Mouse (Mus musculus) erythroblast, embryonic 14.5 days (primary cell): Measurements from ENCODE around the gene 1700029P11Rik. TPM values are rescaled to one million over a fixed set of nuclear protein-coding genes. Genes with fewer than 3 reads are reported as not detected.
A peak's percentile ranks its signal among the peaks of the same experiment; 100 is the strongest.

Experiments used
- H3K27me3 ChIP-seq: 2 replicates; pipeline ENCODE4 v1.6.1; 2012; ENCODE audit warnings: inconsistent platforms; ENCODE audit not compliant: control insufficient read depth
- H3K36me3 ChIP-seq: 2 replicates; pipeline ENCODE4 v1.6.1; 2012; ENCODE audit warnings: mild to moderate bottlenecking, inconsistent platforms; ENCODE audit not compliant: control insufficient read depth
- H3K4me1 ChIP-seq: 2 replicates; pipeline ENCODE4 v1.6.1; 2012; ENCODE audit warnings: inconsistent platforms; ENCODE audit not compliant: control insufficient read depth
- H3K4me3 ChIP-seq: replicated peaks from 2 replicates; pipeline ENCODE3; 2012; ENCODE audit warnings: moderate library complexity, mild to moderate bottlenecking, inconsistent platforms
- H3K9me3 ChIP-seq: 2 replicates; pipeline ENCODE4 v1.6.1; 2012; ENCODE audit warnings: low read length, inconsistent platforms, mixed read lengths; ENCODE audit not compliant: control insufficient read depth
- GATA1 ChIP-seq: IDR thresholded peaks from 2 replicates; pipeline ENCODE4 v1.6.1; 2012; ENCODE audit warnings: low read length, inconsistent platforms, mixed read lengths
- TAL1 ChIP-seq: IDR thresholded peaks from 3 replicates; pipeline ENCODE4 v1.6.1; 2012; ENCODE audit warnings: low read length, inconsistent platforms, mixed read lengths
- polyA plus RNA-seq: library from polyadenylated mRNA; stranded (reverse); fragments of >175 nt; gene quantifications from 2 replicates; pipeline ENCODE4 v1.2.3, GENCODE M21; 2012

The 1700029P11Rik gene
- not detected in 2 replicates for polyA plus RNA-seq

- no peaks in the 10 kb centered on the region for H3K27me3 ChIP-seq
- peaks cover 9% of the 10 kb centered on the region for H3K4me1 ChIP-seq
- TF ChIP-seq TAL1 = no peak
- no peak for TF ChIP-seq GATA1
- H3K36me3 ChIP-seq = no peaks in the 10 kb centered on the region
- H3K9me3 ChIP-seq = peaks cover 4% of the 10 kb centered on the region
- no peak within 1 kb of the TSS for H3K4me3 ChIP-seq
Measured at GRCm38 (mm10) chr15:81980321-81980720, at the start of gene 1700029P11Rik. 1700029P11Rik (plus strand) TSS chr15:81980540.

- Histone ChIP-seq H3K27me3 (peaks cover 44% of the 10 kb centered on the region), H3K4me1 (peaks cover 13% of the 10 kb centered on the region), H3K4me3 (no peak overlapping the region), H3K36me3 (peaks cover 3% of the 10 kb centered on the region), H3K9me3 (no peaks in the 10 kb centered on the region)
- TF ChIP-seq GATA1 = no peak
- no peak for TF ChIP-seq TAL1
Measured at GRCm38 (mm10) chr15:81932951-81933470, 47.3 kb upstream of the 1700029P11Rik start.

- TF ChIP-seq GATA1 (no peak), TAL1 (no peak)
- H3K36me3 ChIP-seq = no peaks in the 10 kb centered on the region
- no peak overlapping the region for H3K4me3 ChIP-seq
- peaks cover 48% of the 10 kb centered on the region for H3K27me3 ChIP-seq
- peaks cover 18% of the 10 kb centered on the region for H3K4me1 ChIP-seq
- H3K9me3 ChIP-seq = no peaks in the 10 kb centered on the region
Measured at GRCm38 (mm10) chr15:81933986-81934385, 46.4 kb upstream of the 1700029P11Rik start.

- TF ChIP-seq GATA1 (no peak), TAL1 (no peak)
- Histone ChIP-seq H3K27me3 (peaks cover 48% of the 10 kb centered on the region), H3K4me1 (peaks cover 34% of the 10 kb centered on the region), H3K4me3 (no peak overlapping the region), H3K9me3 (no peaks in the 10 kb centered on the region), H3K36me3 (no peaks in the 10 kb centered on the region)
Measured at GRCm38 (mm10) chr15:81935869-81936637, 44.3 kb upstream of the 1700029P11Rik start.

- Histone ChIP-seq H3K4me1 (peaks cover 34% of the 10 kb centered on the region), H3K4me3 (peak within 1 kb of the TSS; percentile 3), H3K9me3 (no peaks in the 10 kb centered on the region), H3K27me3 (peaks cover 48% of the 10 kb centered on the region), H3K36me3 (no peaks in the 10 kb centered on the region)
- no peak for TF ChIP-seq GATA1
- no peak for TF ChIP-seq TAL1
Measured at GRCm38 (mm10) chr15:81936679-81937078, 43.7 kb upstream of the 1700029P11Rik start, which contains the start of gene Csdc2. Csdc2 (plus strand) TSS chr15:81936759.

- Histone ChIP-seq H3K27me3 (peaks cover 47% of the 10 kb centered on the region), H3K36me3 (no peaks in the 10 kb centered on the region), H3K4me3 (no peak overlapping the region), H3K9me3 (no peaks in the 10 kb centered on the region), H3K4me1 (peaks cover 36% of the 10 kb centered on the region)
- no peak for TF ChIP-seq GATA1
- no peak for TF ChIP-seq TAL1
Measured at GRCm38 (mm10) chr15:81937098-81937972, 43.0 kb upstream of the 1700029P11Rik start.

GRCm38 (mm10) chr15:81938246-81938645 is 42.1 kb upstream of the 1700029P11Rik start:
- H3K27me3 ChIP-seq = peaks cover 43% of the 10 kb centered on the region
- H3K36me3 ChIP-seq = no peaks in the 10 kb centered on the region
- TF ChIP-seq GATA1 = no peak
- TF ChIP-seq TAL1 = no peak
- H3K9me3 ChIP-seq = no peaks in the 10 kb centered on the region
- H3K4me1 ChIP-seq = peaks cover 37% of the 10 kb centered on the region
- no peak overlapping the region for H3K4me3 ChIP-seq

GRCm38 (mm10) chr15:81939157-81939715 is 41.1 kb upstream of the 1700029P11Rik start:
- no peak for TF ChIP-seq TAL1
- no peak for TF ChIP-seq GATA1

More at GRCm38 (mm10) chr15:81939157-81939715, 41.1 kb upstream of the 1700029P11Rik start:
- H3K36me3 ChIP-seq = no peaks in the 10 kb centered on the region
- H3K9me3 ChIP-seq = no peaks in the 10 kb centered on the region
- H3K4me3 ChIP-seq = no peak overlapping the region
- H3K27me3 ChIP-seq = peaks cover 37% of the 10 kb centered on the region
- peaks cover 37% of the 10 kb centered on the region for H3K4me1 ChIP-seq
